Mouse (Mus musculus) naive thymus-derived CD4-positive, alpha-beta T cell, adult 2 months (primary cell): ENCODE results near the gene Wdr77.
"Not testable (repeated sequence)": the region's sequence is repeated elsewhere in the genome, so short reads cannot be mapped to it uniquely, and the experiment has no call there.

ENCODE experiments used
- DNase-seq: peaks from one replicate; pipeline ENCODE4 v3.0.0-alpha.2; 2011; ENCODE audit warnings: low read depth

Gene Wdr77

DNA sequence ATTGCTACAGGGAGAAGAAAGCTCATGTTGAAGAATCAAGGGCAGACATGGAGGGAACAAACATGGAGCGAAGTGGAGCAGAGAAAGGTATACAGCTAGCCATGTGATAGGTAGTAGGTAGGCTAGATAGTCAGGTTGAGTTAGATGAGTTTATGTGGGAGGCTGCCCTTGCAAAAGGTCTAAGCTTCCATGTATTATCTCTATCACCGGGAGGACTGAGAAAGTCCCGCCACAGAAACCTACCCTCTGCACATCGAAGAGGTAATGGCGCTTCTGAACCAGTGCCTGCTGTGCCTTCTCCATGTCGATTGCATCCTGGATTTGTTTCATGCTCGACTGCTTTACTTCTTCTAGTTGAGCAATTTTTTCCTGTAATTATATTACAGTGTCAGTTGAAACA is 7.8 kb upstream of the Wdr77 start:
- DNase-seq, result no peak

DNA sequence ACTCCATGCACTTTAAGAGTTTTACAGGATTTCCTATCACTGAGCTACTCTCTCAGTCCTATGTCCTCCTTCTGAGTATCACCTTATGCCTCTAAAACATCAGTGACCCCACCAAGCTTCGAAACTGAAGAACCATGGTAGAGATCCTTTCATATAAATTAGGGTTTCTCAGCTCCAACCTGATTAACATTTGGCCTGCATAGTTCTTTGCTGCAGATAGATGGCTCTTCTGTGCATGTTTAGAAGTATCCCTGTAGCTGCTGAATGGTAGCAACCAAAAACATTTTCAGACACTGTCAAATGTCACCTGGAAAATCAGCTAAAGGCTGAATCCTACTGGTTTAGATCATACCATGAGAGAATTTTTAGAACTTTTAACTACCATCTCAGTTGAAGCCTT is 1.9 kb upstream of the Wdr77 start:
- peak; percentile 23 for DNase-seq

DNA sequence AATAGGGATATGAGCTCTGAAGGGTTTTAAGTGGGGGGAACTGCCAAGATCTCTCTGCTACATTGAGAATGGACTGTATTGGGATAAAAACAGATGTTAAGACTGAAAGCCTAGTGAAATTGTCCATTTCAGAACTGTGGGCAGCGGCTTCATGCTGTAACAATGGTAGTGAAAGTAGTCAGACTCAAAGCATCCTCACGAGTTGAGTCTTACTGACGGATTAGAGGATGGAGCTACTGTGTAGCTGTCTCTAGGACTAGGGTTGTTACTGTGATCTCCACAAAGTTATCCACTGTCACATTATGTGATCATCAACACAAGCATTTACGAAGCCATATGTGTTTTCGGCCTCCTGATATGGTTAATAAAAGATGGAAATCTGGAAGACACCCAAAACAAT is 965 bp upstream of the Wdr77 start:
- DNase-seq, result no peak

- DNase-seq, result no peak
Measured at GRCm38 (mm10) chr3:105959585-105959984, 416 bp downstream of the Wdr77 start.

GRCm38 (mm10) chr3:105959999-105960398 is 830 bp downstream of the Wdr77 start, which contains the start of gene Atp5f1:
Atp5f1 (minus strand) TSS chr3:105960099.
- no peak for DNase-seq

DNA sequence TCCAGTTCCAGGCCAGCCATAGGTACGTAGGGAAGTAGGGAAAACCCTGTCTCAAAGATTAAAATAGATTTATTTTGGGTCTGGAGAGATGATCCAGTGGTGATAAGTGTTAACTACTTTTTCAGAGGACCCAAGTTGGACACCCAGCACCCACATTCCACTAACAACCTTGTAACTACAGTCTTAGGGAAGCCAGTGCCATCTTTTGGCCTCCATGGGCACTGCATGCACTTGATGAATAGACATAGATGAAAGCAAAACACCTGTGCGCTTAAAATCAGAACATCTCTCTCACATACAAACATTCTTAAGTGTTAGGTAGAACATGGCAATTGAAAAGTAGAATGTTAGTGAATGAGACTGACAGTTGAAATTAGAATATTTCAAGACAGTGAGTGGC is 1.5 kb downstream of the Wdr77 start:
- DNase-seq, result peak; percentile 51

DNA sequence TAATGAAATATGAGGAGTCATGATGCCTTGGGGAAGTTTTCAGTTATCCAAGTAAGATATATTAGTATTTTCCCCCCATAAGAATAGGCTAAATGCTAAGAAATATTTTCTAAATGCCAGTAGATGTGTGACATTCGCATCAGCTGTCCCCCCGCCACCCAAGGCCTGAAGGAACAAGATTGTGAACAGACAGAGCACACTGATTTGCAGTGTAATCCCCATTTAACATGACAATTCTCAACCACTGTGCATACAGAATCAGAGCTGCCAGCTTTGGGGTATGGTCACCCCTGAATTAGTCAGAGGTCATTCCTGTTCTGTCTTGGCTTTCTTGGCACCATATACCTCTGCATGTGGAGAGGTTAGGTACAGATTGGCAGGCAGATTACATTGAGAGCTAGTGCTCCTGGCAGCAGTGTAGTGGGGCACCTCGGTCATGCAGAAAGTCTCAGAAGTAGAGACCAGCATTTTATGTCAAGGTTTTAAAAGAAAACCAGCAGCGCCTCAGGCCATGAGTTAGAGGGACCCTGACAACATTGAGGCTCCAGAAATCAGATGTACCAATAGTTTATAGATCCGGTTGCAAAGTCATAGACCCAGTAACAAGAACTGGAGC is 12.8 kb downstream of the Wdr77 start:
- DNase-seq, result no peak

GRCm38 (mm10) chr3:105973411-105973810 is 14.2 kb downstream of the Wdr77 start, which contains the start of gene Ovgp1:
Ovgp1 (plus strand) TSS chr3:105973711.
- no peak for DNase-seq

- DNase-seq, result no peak
Measured at GRCm38 (mm10) chr3:105974174-105974573, 15.0 kb downstream of the Wdr77 start.

DNA sequence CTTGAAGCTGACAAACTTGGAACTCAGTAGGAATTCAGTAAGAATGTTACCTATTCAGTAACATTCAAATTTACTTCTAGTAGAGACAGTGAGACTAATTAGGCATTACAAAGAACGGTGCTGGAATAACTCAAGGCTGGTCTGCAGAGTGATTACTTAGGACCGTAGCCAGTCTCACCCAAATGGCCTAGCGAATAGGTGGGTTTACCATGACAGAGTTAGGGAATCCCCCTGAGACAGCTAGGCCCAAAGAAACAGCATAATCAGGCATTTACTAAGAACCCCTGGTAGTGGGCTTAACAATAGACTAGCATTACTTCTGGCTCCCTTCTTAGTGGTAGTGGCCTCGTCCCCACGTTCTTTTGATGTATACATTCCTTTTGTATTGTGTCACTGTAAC is 30.4 kb downstream of the Wdr77 start:
- DNase-seq, result not testable (repeated sequence)

DNA sequence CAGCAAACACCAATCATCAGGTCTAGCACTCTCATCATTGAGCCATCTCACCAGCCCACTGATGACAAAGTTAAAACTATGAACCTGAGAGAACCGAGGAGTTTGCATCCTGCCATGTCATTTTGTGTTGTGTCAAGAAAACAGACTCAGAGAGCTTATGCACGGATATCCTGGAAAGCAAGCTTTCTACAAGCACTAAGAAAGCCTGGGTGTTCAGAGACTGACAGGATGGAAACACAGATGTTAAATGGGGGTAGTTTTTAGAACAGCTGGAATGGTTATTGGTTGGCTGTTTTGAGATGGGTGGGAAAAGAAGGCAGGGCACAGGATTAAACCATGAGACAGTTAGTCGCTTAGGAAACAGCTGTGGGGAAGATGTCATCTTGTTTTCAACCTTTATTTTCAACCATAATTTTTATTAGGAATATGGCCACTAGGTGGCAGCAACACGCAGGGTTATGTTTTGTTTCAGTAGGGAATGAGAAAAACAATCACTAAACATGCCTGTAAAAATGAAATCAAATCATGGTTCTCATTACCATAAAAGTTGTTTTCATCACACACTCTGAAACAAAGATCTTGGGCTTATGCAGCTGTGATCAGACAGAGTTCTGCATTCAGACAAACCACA is 32.6 kb downstream of the Wdr77 start:
- peak; percentile 85 for DNase-seq

DNA sequence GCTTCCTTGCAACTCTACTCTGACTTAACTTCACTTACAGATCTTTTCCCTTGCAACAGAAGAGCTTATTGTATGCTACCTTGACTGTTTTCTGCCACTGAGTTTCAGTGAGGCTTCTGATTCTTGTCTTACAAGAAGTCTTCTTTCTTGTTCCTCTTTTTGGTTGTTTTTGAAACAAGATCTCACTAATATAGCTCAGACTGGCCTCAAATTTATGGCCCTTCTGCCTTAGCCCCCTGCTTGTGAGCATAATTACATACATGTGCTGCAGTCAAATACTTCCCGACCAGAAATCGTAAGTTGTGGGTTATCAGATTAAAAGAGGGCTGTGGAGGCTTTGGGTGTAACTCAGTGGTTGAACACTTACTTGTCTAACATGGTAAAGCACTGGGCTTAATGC is 35.6 kb downstream of the Wdr77 start:
- no peak for DNase-seq

DNA sequence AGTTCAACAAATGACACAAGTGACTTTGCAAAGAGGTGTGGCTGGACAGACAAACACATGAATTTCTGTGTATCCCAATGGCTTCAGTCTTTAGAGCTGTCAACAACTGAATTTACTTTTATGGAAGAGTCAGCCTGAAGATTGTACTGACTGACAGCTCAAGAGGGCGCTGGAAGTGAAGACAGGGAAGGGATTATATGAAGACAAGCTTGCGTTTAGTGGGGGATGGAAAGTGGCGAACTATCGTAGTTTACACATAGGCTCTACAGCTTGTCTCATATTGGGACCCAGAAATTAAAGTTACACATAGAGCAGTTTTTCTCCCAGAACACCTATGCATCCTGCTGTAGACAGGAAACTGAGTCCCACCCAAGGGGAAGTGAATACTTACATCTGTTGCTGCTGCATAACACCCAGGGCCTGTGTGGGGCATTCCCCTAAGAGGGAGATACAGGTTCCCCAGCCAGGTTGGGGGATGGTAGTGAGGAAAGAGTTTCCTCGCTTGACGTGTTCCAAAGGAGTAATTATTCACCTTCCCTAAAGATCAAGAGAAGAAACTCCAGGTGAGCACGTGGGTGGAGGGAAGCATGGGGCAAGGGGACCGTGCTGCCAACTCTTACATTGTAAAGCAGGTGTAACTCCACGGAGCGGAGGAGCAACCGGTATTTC is 41.7 kb downstream of the Wdr77 start:
- DNase-seq, result no peak

GRCm38 (mm10) chr3:106001416-106002370 is 42.5 kb downstream of the Wdr77 start:
- peak; percentile 90 for DNase-seq

DNA sequence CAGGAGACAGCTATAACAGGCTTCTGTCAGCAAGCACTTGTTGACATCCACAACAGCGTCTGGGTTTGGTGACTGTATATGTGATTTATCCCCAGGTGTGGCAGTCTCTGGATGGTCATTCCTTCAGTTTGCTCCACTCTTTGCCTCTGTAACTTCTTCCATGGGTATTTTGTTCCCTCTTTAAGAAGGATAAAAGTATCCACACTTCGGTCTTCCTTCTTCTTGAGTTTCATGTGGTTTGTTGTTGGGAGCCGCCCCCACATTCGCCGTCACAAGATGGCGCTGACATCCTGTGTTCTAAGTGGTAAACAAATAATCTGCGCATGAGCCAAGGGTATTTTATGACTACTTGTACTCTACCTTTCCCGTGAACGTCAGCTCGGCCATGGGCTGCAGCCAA is 44.2 kb downstream of the Wdr77 start:
- peak; percentile 70 for DNase-seq

DNA sequence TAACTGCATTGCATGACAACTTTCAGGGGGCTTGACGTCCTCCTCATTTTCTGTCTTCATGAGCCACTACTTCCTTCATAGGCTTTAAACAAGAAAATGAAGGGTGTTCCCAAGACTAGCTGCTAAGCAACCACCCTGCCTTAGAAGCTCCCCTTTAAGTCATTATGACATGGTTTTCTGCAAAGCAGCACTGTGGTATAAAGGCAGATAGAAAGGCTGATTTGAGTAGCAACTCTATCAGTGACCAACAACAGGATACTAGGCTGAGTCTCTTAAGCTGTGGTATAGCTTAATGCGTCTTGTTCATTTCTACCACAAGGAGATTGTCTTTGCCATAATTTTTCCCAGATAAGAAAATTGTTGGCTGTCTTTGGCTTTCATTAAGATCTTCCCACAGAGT is 55.4 kb downstream of the Wdr77 start, which contains the start of gene Pifo:
Gene Pifo (minus strand): TSS at position 101 of the 400 bp plus-strand sequence.
- no peak for DNase-seq
